Mouse (Mus musculus) adrenal gland, postnatal 4 days (tissue): Measurements from ENCODE around the gene Meaf6. TPM values are rescaled to one million over a fixed set of nuclear protein-coding genes. Genes with fewer than 3 reads are reported as not detected.

Experiments
- DNase-seq, 2 experiments: peaks; one replicate each; pipeline ENCODE4 v3.0.0; 2021 to 2022; ENCODE audit warnings: low spot score in 2 of 2, mixed read lengths in 2 of 2
- total RNA-seq, 2 experiments: library from RNA; stranded (reverse); gene quantifications; 2 replicates each; pipeline ENCODE4 v1.2.3; 2021

Gene Meaf6
- total RNA-seq, 2 experiments from 2014 or later: 43.1 to 45.4 TPM

- no peak for DNase-seq
Measured at GRCm38 (mm10) chr4:125115081-125115480, 30.1 kb downstream of the Meaf6 start.

- no peak for DNase-seq
Measured at GRCm38 (mm10) chr4:125115710-125116089, 30.8 kb downstream of the Meaf6 start.

GRCm38 (mm10) chr4:125116090-125116861 is 31.3 kb downstream of the Meaf6 start:
- DNase-seq: no peak

GRCm38 (mm10) chr4:125116929-125117328 is 32.0 kb downstream of the Meaf6 start:
- no peak for DNase-seq

- no peak for DNase-seq
Measured at GRCm38 (mm10) chr4:125117902-125118320, 33.0 kb downstream of the Meaf6 start.

GRCm38 (mm10) chr4:125119070-125119469 is 34.1 kb downstream of the Meaf6 start:
- no peak for DNase-seq

- DNase-seq: no peak
Measured at GRCm38 (mm10) chr4:125119721-125120120, 34.8 kb downstream of the Meaf6 start.

- peak in 1 of 2 experiments; percentile 47 for DNase-seq
Measured at GRCm38 (mm10) chr4:125122431-125123278, 37.7 kb downstream of the Meaf6 start.

- no peak for DNase-seq
Measured at GRCm38 (mm10) chr4:125123279-125123671, 38.3 kb downstream of the Meaf6 start.

- DNase-seq: no peak
Measured at GRCm38 (mm10) chr4:125124424-125125209, 39.7 kb downstream of the Meaf6 start.

- no peak for DNase-seq
Measured at GRCm38 (mm10) chr4:125125361-125125921, 40.5 kb downstream of the Meaf6 start.

- no peak for DNase-seq
Measured at GRCm38 (mm10) chr4:125126186-125126585, 41.3 kb downstream of the Meaf6 start.

GRCm38 (mm10) chr4:125126761-125127160 is 41.8 kb downstream of the Meaf6 start:
- no peak for DNase-seq

GRCm38 (mm10) chr4:125127305-125128084 is 42.6 kb downstream of the Meaf6 start, which contains the start of gene Zc3h12a:
Gene Zc3h12a, minus strand, starts transcription at chr4:125127840.
- DNase-seq: peak; percentile 80 to 88

GRCm38 (mm10) chr4:125131493-125131892 is 46.6 kb downstream of the Meaf6 start:
- no peak for DNase-seq

GRCm38 (mm10) chr4:125132394-125132793 is 47.5 kb downstream of the Meaf6 start:
- DNase-seq: no peak

GRCm38 (mm10) chr4:125134192-125134591 is 49.3 kb downstream of the Meaf6 start:
- DNase-seq: no peak

GRCm38 (mm10) chr4:125134631-125135030 is 49.7 kb downstream of the Meaf6 start:
- DNase-seq: no peak

GRCm38 (mm10) chr4:125135076-125135855 is 50.3 kb downstream of the Meaf6 start:
- no peak for DNase-seq
